Mouse (Mus musculus) gastrocnemius, postnatal 14 days (tissue): ENCODE results near the gene Dnaja3. TPM values are rescaled to one million over a fixed set of nuclear protein-coding genes. Genes with fewer than 3 reads are reported as not detected.
"Not testable (repeated sequence)": the region's sequence is repeated elsewhere in the genome, so short reads cannot be mapped to it uniquely, and the experiment has no call there.

ENCODE experiments used
- DNase-seq: peaks from one replicate; pipeline ENCODE4 v3.0.0; 2021; ENCODE audit warnings: mixed read lengths
- intact Hi-C: fragments of 180-260 bp; cut with DNase I; formaldehyde crosslinking; loops from one replicate; pipeline ENCODE4 v1.15.1; 2025; ENCODE audit warnings: low total_unique reads
- total RNA-seq, 2 experiments: library from RNA; stranded (reverse); gene quantifications; 2 replicates each; pipeline ENCODE4 v1.2.3; 2021

Dnaja3 gene
- total RNA-seq, 2 experiments from 2014 or later = 88.0 to 100 TPM

DNA sequence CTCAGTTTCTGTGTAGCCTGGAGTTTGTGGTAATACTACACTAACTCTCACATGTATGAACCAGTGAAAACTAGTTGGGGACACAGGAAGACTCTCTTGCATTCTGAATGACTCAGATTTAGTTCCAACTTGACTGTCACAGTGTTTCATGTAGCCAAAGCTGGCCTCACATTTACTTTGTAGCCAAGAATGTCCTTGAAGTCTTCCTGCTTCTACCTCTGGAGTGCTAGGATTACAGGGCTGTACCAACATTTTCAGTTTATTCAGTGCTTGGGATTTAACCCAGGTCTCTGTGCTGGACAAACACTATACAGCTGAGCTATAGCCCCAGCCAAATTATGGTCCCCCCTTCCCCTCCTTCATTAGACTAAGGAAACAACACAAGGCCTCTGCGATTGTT lies 102.4 kb downstream of the Dnaja3 start:
- intact Hi-C loops = no loop called here
- DNase-seq = no peak

DNA sequence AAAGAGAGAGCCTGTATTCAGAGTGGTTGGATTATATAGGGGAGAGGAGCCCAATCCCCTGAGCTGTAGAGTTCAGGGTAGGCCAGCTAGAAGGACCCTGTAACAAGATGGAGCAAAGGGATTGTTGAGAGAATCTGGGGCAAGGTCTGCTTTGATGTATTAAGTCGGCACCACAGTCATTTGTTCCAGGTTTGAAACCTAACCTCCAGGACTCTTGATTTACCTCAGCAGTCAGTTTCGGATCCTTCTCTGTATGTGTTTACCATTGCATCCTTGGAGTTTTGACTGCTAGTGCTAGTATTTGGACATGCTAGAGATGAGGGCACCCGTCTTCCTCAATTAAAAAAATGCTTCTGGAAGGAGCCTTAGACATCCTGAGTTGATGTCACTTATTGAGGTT lies 112.4 kb downstream of the Dnaja3 start:
- DNase-seq = no peak
- intact Hi-C loops = no loop called here

DNA sequence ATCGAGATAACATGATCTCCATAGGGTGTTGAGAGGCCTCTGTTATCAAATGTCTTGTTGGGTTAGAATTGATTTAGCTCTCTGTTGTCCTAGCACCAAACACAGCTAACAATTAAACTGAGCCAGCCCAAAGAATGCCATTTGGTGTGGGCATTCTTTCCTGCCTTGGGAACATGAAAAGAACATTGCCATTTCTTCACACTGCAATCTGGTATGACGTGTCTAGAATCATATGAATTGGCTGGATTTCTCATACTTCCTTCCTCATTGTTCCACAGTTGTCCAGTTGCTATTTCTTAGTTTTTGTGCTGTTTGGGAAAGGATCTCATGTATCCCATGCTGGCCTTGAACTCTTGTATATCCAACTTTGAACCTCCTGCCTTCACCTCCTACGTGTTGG lies 114.3 kb downstream of the Dnaja3 start:
- DNase-seq = no peak
- intact Hi-C loops = no loop called here

DNA sequence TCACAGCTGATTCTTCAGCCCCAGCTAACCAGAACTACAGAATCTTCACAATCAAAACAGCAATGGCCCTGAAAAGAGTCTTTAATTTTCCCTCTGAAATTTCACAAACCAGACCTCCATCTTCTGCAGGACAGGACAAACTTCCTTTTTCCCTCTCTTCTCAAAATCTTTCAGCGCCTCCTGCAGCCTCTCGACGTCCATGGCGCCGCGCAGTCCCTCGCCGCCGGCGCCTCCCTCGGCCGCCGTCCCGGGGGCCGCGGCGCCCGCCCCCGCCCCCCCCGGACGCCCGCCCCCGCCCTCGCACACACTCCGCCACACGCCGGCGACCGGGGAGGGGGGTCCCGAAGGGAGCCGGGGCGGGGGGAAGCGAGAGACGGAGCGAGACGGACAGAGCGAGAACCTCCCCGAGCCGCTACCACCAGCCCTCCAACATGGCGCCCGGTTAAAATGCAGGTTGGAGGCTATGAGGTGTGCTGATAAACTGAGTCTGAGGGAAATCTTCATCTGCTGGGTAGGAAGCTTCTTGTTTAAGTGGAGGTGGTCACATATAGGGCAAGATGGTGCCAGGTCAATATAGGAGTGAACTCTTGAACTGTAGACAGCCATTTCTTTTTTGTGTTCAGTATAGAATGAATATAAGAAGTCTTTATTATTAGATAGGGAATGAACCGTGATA lies 117.0 kb downstream of the Dnaja3 start:
- intact Hi-C loops, DNase-seq: not testable (repeated sequence)

Other genes starting within 250 kb of the Dnaja3 start
- 10 to 100 TPM; 22.3 to 22.7 TPM for gene Adcy9, start 219.5 kb upstream of the Dnaja3 start, total RNA-seq
- 1,000 to 10,000 TPM; 1,512 to 1,606 TPM for gene Srl, start 98.2 kb upstream of the Dnaja3 start, total RNA-seq
- 1 to 10 TPM; 4.1 to 4.4 TPM for gene Tfap4, start 80.1 kb upstream of the Dnaja3 start, total RNA-seq
- gene Glis2, start 45.3 kb upstream of the Dnaja3 start, total RNA-seq = 10 to 100 TPM; 11.8 to 15.2 TPM
- 10 to 100 TPM; 68.0 to 74.9 TPM for gene Pam16, start 15.0 kb upstream of the Dnaja3 start, total RNA-seq
- gene Vasn, start within 50 bp of the Dnaja3 start, total RNA-seq = 1 to 10 TPM; 7.6 to 8.4 TPM
- gene Coro7, start 39.8 kb downstream of the Dnaja3 start, total RNA-seq = 10 to 100 TPM; 13.9 to 17.8 TPM
- 1 to 10 TPM; 4.5 to 5.2 TPM for gene Nmral1, start 79.4 kb downstream of the Dnaja3 start, total RNA-seq
- 10 to 100 TPM; 41.8 to 44.5 TPM for gene Hmox2, start 86.4 kb downstream of the Dnaja3 start, total RNA-seq
- 10 to 100 TPM; 61.9 to 62.7 TPM for gene Cdip1, start 150.3 kb downstream of the Dnaja3 start, total RNA-seq
- not detected for gene 4930562C15Rik, start 195.4 kb downstream of the Dnaja3 start, total RNA-seq
- gene Ubald1, start 240.3 kb downstream of the Dnaja3 start, total RNA-seq = 10 to 100 TPM; 25.2 to 26.1 TPM
- gene Mgrn1, start 246.3 kb downstream of the Dnaja3 start, total RNA-seq = 10 to 100 TPM; 46.7 to 51.9 TPM